Mouse (Mus musculus) mammary gland, adult 2 months (tissue): ENCODE measurements around the gene R3hdm1. TPM values are rescaled to one million over a fixed set of nuclear protein-coding genes. Genes with fewer than 3 reads are reported as not detected.

Experiments used
- polyA plus RNA-seq: library from polyadenylated mRNA; depleted of rRNA; stranded (reverse); fragments of >200 nt; gene quantifications from 2 replicates; pipeline ENCODE4 v1.2.3, GENCODE M21; 2012; ENCODE audit warnings: low replicate concordance; rRNA removed

Gene R3hdm1
- polyA plus RNA-seq, result 40.6 and 49.0 TPM in 2 replicates

DNA sequence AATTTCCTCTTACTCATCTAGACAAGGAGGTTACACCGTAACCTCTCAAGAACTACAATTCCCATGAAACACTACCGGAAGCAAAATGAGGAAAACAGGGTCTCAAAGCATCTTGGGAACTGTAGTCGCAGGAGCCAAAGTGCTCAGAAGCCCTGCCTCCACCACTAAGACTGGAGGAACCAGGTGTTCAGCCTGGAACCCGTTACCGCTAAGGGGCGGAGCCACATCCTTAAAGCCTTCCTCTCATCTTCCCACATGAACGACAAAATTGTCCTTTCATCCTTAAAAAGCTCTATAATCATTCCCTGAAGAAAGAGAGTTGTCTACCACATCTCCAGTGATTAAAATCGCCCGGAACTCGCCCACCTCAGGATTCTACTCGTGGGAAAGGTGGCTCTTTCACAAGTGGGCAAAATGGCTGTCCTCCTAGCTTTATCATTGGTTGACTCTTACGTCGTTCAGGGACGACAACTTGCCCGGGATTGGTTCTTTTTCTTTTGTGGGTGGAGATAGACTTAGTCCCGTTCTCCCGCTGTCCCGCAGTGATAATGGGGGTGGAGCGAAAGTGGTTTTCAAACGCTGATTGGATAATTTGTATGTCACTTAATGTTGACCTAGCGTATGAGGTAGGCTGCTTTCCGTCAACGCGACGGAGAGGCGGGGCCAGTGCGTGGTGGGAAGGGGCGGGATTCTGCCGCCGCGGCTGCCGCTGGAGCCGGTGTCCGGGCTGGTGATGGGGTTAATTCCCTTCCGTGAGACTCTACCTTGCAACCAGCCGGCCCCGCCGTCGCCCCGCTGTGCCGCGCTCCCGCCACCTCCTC is at the start of gene R3hdm1, which contains the start of gene Zranb3:
Gene R3hdm1, plus strand, starts transcription at position 661 of the 821 bp plus-strand sequence.
Gene Zranb3, minus strand, starts transcription at position 407 of the 821 bp plus-strand sequence.

GRCm38 (mm10) chr1:128243627-128243995 is 140.5 kb downstream of the R3hdm1 start, which contains the start of gene Ubxn4:
TSS of gene Ubxn4 (plus strand) at chr1:128243964.

Other genes starting within 250 kb of the R3hdm1 start
- gene Map3k19, start 248.3 kb upstream of the R3hdm1 start, polyA plus RNA-seq, result 0.89 and 0.97 TPM in 2 replicates
- gene Rab3gap1, start 234.5 kb upstream of the R3hdm1 start, polyA plus RNA-seq, result 15.1 and 22.0 TPM in 2 replicates
- gene Zranb3, start 254 bp upstream of the R3hdm1 start, polyA plus RNA-seq, result 1.3 and 1.7 TPM in 2 replicates
- gene Ubxn4, start 140.7 kb downstream of the R3hdm1 start, polyA plus RNA-seq, result 19.0 and 19.7 TPM in 2 replicates
- 0.02 and 0.09 TPM in 2 replicates for gene Lct, start 225.0 kb downstream of the R3hdm1 start, polyA plus RNA-seq